Mouse (Mus musculus) lung, embryonic 16.5 days (tissue): ENCODE measurements at regions not wholly inside any gene's neighbourhood (a gene's known extent, or its start where the extent isn't known, plus 50 kb on each side); places are given as distances from the start of the nearest gene placed in this dataset.

Source experiments
- ATAC-seq: fragments of 200-750 bp; cut with Nextera tagmentation; 2 replicates; pipeline ENCODE4 v1.8.0; 2017; ENCODE audit warnings: low read depth, mild to moderate bottlenecking, moderate library complexity
- H3K27ac ChIP-seq: fragments of 300-500 bp; sonication (generic); 2 replicates; pipeline ENCODE4 v1.5.1; 2014; ENCODE audit warnings: mild to moderate bottlenecking, control low read depth, low read length
- H3K27me3 ChIP-seq: fragments of 300-500 bp; sonication (generic); 2 replicates; pipeline ENCODE4 v1.6.1; 2014; ENCODE audit warnings: low read depth, low read length, mixed read lengths; ENCODE audit not compliant: control insufficient read depth, insufficient read depth
- H3K36me3 ChIP-seq: fragments of 300-500 bp; sonication (generic); 2 replicates; pipeline ENCODE4 v1.6.1; 2014; ENCODE audit warnings: low read length; ENCODE audit not compliant: control insufficient read depth, insufficient read depth
- H3K4me1 ChIP-seq: fragments of 300-500 bp; sonication (generic); replicated peaks from 2 replicates; pipeline ENCODE4 v1.6.1; 2014; ENCODE audit warnings: low read length, mixed read lengths; ENCODE audit not compliant: control insufficient read depth, insufficient read depth
- H3K4me2 ChIP-seq: fragments of 300-500 bp; sonication (generic); 2 replicates; pipeline ENCODE4 v1.6.1; 2014; ENCODE audit warnings: low read depth, low read length, control low read depth
- H3K4me3 ChIP-seq: fragments of 300-500 bp; sonication (generic); 2 replicates; pipeline ENCODE4 v1.5.1; 2014; ENCODE audit warnings: mild to moderate bottlenecking, low read length, control low read depth
- H3K9ac ChIP-seq: fragments of 300-500 bp; sonication (generic); 2 replicates; pipeline ENCODE4 v1.6.1; 2014; ENCODE audit warnings: low read length, control low read depth
- H3K9me3 ChIP-seq: fragments of 300-500 bp; sonication (generic); 2 replicates; pipeline ENCODE4 v1.6.1; 2016; ENCODE audit warnings: low read length; ENCODE audit not compliant: control insufficient read depth
- WGBS: fragments of 180-500 bp; shearing (Covaris S2); extraction: QIAGEN DNeasy Blood & Tissue Kit; methylation state at CpG from one replicate; pipeline ENCODE4 v1.1.7; 2014; 5-methylcytosine and 5-hydroxymethylcytosine counted together

- ATAC-seq = no peak
- Histone ChIP-seq H3K4me1 (no peaks in the 10 kb centered on the region), H3K9ac (no peak overlapping the region), H3K9me3 (no peaks in the 10 kb centered on the region), H3K27ac (no peak overlapping the region), H3K4me2 (no peak overlapping the region), H3K27me3 (no peaks in the 10 kb centered on the region), H3K36me3 (no peaks in the 10 kb centered on the region), H3K4me3 (no peak overlapping the region)
- WGBS = 88% methylated on average over 5 of the region's 5 CpGs
Observed at GRCm38 (mm10) chr12:5568941-5569340, 193.5 kb upstream of the Klhl29 start.

GRCm38 (mm10) chr12:5566231-5566630, 190.7 kb upstream of the Klhl29 start:
- no peaks in the 10 kb centered on the region for H3K4me1 ChIP-seq
- 21% methylated on average over 2 of the region's 2 CpGs for WGBS
- ATAC-seq = no peak
- no peak overlapping the region for H3K9ac ChIP-seq
- no peaks in the 10 kb centered on the region for H3K36me3 ChIP-seq
- no peaks in the 10 kb centered on the region for H3K27me3 ChIP-seq
- H3K27ac ChIP-seq = no peak overlapping the region
- no peak overlapping the region for H3K4me2 ChIP-seq
- H3K4me3 ChIP-seq = no peak overlapping the region
- no peaks in the 10 kb centered on the region for H3K9me3 ChIP-seq

GRCm38 (mm10) chr12:5552607-5553006, 177.1 kb upstream of the Klhl29 start:
- H3K36me3 ChIP-seq = no peaks in the 10 kb centered on the region
- no peaks in the 10 kb centered on the region for H3K27me3 ChIP-seq
- no peaks in the 10 kb centered on the region for H3K9me3 ChIP-seq
- H3K4me1 ChIP-seq = no peaks in the 10 kb centered on the region
- H3K4me2 ChIP-seq = no peak overlapping the region
- no peak overlapping the region for H3K9ac ChIP-seq
- WGBS = 67% methylated on average over 4 of the region's 4 CpGs
- H3K27ac ChIP-seq = no peak overlapping the region
- H3K4me3 ChIP-seq = no peak overlapping the region
- ATAC-seq = no peak

- Histone ChIP-seq H3K36me3 (no peaks in the 10 kb centered on the region), H3K9me3 (no peaks in the 10 kb centered on the region), H3K27me3 (no peaks in the 10 kb centered on the region), H3K4me1 (no peaks in the 10 kb centered on the region), H3K4me3 (no peak overlapping the region), H3K9ac (no peak overlapping the region), H3K27ac (no peak overlapping the region), H3K4me2 (no peak overlapping the region)
- 58% methylated on average over 2 of the region's 2 CpGs for WGBS
- no peak for ATAC-seq
Observed at GRCm38 (mm10) chr12:5551901-5552300, 176.4 kb upstream of the Klhl29 start.

GRCm38 (mm10) chr12:5549796-5550195, 174.3 kb upstream of the Klhl29 start:
- Histone ChIP-seq H3K9me3 (no peaks in the 10 kb centered on the region), H3K4me2 (no peak overlapping the region), H3K27me3 (no peaks in the 10 kb centered on the region), H3K9ac (no peak overlapping the region), H3K27ac (no peak overlapping the region), H3K36me3 (no peaks in the 10 kb centered on the region), H3K4me3 (no peak overlapping the region), H3K4me1 (no peaks in the 10 kb centered on the region)
- no peak for ATAC-seq
- 53% methylated on average over 7 of the region's 7 CpGs for WGBS

- Histone ChIP-seq H3K4me2 (no peak overlapping the region), H3K9ac (no peak overlapping the region), H3K27ac (no peak overlapping the region), H3K27me3 (no peaks in the 10 kb centered on the region), H3K4me3 (no peak overlapping the region), H3K9me3 (no peaks in the 10 kb centered on the region), H3K36me3 (no peaks in the 10 kb centered on the region), H3K4me1 (no peaks in the 10 kb centered on the region)
- WGBS = 80% methylated on average over 5 of the region's 5 CpGs
- no peak for ATAC-seq
Observed at GRCm38 (mm10) chr12:5547698-5548097, 172.2 kb upstream of the Klhl29 start.

GRCm38 (mm10) chr12:5542701-5543100, 167.2 kb upstream of the Klhl29 start:
- Histone ChIP-seq H3K9me3 (no peaks in the 10 kb centered on the region), H3K4me1 (no peaks in the 10 kb centered on the region), H3K4me3 (no peak overlapping the region), H3K27me3 (no peaks in the 10 kb centered on the region), H3K4me2 (no peak overlapping the region), H3K27ac (no peak overlapping the region), H3K36me3 (no peaks in the 10 kb centered on the region), H3K9ac (no peak overlapping the region)
- no peak for ATAC-seq

GRCm38 (mm10) chr12:5496299-5496698, 120.8 kb upstream of the Klhl29 start:
- Histone ChIP-seq H3K9ac (no peak overlapping the region), H3K4me1 (0 out of 2 replicates have a peak, but pooled peaks cover 6% of the 10 kb centered on the region), H3K27ac (no peak overlapping the region), H3K4me2 (no peak overlapping the region), H3K36me3 (no peaks in the 10 kb centered on the region), H3K4me3 (no peak overlapping the region), H3K27me3 (no peaks in the 10 kb centered on the region), H3K9me3 (no peaks in the 10 kb centered on the region)
- ATAC-seq = no peak
- WGBS = 77% methylated on average over 4 of the region's 4 CpGs

- no peak overlapping the region for H3K9ac ChIP-seq
- H3K36me3 ChIP-seq = no peaks in the 10 kb centered on the region
- 23% methylated on average over 7 of the region's 7 CpGs for WGBS
- peak; percentile 91 for ATAC-seq
- no peak overlapping the region for H3K4me3 ChIP-seq
- 0 out of 2 replicates have a peak, but pooled peaks cover 6% of the 10 kb centered on the region for H3K4me1 ChIP-seq
- H3K27ac ChIP-seq = peak overlapping the region; percentile 10; the same call in 1 of the 2 replicates
- H3K27me3 ChIP-seq = no peaks in the 10 kb centered on the region
- H3K9me3 ChIP-seq = no peaks in the 10 kb centered on the region
- no peak overlapping the region for H3K4me2 ChIP-seq
Observed at GRCm38 (mm10) chr12:5494657-5495512, 119.4 kb upstream of the Klhl29 start.
